Mouse (Mus musculus) thymus, postnatal 10 days (tissue): ENCODE measurements around the gene Rnf212b.
"Not testable (repeated sequence)": the region's sequence is repeated elsewhere in the genome, so short reads cannot be mapped to it uniquely, and the experiment has no call there.

ENCODE experiments used
- DNase-seq, 2 experiments: peaks; one replicate each; pipeline ENCODE4 v3.0.0; 2021; ENCODE audit warnings: low spot score in 2 of 2

Rnf212b gene

GRCm38 (mm10) chr14:54813991-54814390 is at the start of gene Rnf212b:
Gene Rnf212b (plus strand): TSS chr14:54814141.
- DNase-seq, result no peak

DNA sequence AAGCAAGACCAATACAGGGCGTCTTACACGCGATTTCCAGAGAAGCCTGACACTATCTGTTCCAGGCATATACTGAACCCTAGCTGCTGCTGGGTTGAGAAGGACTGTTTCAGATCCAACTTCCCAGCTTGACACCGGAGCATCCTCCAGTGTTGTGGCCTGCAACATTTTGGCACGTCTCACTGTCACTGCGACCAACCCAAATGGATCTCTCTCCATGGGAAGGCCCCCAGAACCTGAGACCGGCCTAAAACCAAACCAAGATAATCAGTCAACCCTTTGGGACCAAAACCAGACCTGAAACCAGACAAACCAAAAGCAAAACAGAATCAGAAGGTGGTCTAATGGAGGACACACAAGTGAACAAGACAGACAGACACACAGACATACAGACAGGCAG is 47.0 kb upstream of the Rnf212b start:
- not testable (repeated sequence) for DNase-seq

DNA sequence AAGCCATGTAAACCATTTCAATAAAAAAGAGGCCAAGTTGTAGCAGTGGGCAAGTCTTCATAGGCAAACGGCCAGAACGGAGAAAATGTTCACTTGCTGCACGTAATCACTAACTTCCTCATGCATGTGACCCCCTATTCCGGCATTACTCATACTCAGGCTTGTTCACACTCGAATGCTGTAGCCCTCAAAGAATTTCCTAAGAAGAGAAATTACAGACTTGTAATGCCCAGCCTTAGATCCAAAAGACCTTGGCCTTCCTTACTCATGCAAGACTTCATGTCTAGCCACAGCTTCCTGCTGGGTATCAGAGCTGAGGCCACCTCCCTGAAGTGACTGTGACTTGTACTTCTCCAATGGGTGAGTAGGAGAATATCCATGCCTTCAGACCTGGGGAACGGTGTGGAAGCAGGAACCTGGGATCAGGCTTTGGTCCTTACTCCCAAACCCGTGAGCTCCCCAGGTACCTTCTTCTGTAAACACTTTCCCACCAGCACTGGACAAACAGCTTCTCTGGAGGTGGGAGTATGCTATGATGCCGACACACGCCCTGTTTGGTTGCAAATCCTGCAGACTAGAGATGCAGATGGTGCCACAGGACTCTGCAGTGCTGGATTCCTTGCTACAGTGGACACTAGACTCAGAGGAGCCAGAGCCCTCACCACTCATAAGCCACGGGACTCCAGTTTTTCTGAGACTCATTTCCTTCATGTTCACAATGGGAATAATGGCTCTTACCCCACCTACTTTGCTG is 45.5 kb upstream of the Rnf212b start:
- no peak for DNase-seq

GRCm38 (mm10) chr14:54769068-54769425 is 44.9 kb upstream of the Rnf212b start:
- DNase-seq, result no peak

DNA sequence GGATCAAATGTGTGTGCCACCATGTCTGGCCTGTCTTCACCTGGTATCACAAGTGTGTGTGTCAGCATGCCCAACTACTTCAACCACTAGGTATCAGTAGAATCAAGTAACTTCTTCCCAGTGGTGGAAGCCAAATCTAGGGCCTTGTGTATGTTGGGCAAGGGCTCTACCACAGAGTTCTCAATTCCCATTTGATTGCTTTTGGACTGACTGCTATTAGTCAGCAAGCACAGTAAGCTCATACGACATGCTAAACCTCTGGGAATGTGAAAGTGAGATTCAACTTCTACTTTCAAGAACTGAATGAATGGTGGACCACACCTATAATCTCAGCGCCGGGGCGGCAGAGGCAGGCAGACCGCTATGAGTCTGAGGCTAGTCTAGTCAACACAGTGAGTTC is 43.6 kb upstream of the Rnf212b start:
- no peak for DNase-seq

DNA sequence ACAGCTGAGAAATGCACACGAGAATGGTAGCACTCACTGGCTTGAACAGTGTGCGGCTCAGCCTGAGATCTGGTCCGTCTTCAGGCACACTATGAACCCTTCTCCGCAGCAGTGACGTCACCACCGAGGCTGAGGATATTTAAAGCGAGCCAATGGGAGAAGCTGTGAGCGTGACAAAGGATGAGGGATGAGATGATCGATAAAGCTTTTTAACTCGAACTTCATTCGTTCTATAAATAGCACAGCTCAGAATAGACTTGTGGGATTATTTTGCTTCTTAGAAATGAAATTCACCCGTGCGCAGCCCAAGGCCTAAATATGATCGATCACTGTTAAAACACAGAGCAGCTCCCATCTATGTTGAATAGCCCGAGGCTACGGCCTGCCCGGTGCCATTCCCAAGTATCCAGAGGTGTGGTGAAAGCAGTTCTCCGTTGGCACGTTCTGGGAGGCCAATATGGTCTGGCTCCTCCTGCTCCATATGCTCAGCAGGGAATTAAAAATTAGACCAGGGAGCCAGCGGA is 41.5 kb upstream of the Rnf212b start:
- no peak for DNase-seq

DNA sequence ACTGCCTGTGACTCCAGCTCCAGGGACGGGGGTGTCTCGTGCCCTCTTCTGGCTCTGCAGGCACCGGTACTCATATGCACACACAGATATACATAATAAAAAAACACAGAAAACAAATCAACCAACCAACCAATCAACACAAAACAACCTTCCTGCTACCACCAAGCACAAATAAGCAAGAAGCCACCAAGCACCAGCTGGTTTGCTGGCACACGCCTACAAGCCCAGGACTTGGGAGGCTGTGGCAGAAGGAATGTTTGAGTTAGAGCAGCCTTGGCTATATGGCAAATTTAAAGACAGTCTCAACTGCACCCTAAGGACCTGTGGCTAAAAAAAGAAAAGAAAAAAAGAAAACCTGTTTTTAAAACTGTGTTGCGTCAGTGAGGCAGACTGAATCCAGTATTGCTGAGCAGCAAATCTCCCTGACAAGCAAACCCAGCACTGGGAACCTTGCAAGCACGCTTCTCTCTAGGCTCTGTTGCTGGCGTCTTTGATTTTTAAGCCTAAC is 38.4 kb upstream of the Rnf212b start:
- no peak for DNase-seq

DNA sequence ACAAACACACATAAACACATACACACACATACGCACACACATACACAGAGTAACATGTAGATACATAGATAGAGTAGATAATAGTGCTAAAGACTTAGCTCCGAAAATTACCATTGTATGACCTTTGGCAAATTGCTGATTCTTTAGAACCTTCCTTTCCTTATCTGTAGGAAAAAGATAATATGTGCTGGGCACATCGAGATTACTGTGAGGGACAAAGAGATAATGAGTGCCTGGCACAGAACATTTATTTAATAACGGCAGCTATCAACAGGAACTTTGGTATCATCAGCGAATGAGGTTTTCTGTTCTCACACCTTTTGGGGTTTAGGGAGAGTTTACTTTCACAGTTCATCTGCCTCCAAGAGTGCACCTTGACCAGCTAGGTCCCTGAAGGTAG is 37.2 kb upstream of the Rnf212b start:
- DNase-seq, result no peak

DNA sequence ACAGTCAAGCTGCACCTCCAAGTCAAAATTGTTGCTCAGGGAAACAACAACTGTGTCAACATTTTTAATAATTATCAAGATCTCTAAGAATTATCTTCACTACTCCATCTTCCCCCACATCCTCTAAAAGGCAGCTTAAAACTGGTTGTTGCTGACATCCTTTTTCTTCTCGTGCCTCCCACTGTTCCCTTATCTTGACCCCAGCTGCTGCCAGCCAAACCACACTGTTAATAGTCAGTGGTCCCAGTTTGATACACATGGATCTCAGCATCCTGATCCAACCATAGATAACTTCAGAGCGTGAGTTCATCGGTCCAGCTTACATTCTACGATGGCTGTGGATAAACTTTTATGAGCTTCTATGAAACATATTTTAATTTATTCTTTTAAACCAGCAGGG is 36.0 kb upstream of the Rnf212b start:
- no peak for DNase-seq

DNA sequence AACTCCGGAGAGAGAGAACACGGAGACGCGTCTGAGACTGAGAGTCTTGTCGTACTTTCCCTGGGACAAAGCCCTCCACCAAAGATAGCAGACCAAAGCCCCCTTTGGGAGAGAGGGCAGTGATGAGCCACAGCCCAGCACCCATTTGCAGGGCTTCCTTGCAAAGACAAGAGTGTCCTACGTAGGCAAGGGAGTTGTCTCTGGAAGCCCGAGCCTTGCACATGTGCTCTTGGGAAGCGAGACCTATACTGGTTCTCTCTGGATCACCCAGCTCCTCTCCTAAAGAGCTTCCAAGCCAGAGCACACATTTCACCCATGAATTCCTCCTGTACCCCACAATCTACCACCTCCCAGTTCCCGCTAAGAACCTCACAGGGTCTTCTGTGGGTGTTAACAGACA is 33.9 kb upstream of the Rnf212b start:
- DNase-seq, result no peak

DNA sequence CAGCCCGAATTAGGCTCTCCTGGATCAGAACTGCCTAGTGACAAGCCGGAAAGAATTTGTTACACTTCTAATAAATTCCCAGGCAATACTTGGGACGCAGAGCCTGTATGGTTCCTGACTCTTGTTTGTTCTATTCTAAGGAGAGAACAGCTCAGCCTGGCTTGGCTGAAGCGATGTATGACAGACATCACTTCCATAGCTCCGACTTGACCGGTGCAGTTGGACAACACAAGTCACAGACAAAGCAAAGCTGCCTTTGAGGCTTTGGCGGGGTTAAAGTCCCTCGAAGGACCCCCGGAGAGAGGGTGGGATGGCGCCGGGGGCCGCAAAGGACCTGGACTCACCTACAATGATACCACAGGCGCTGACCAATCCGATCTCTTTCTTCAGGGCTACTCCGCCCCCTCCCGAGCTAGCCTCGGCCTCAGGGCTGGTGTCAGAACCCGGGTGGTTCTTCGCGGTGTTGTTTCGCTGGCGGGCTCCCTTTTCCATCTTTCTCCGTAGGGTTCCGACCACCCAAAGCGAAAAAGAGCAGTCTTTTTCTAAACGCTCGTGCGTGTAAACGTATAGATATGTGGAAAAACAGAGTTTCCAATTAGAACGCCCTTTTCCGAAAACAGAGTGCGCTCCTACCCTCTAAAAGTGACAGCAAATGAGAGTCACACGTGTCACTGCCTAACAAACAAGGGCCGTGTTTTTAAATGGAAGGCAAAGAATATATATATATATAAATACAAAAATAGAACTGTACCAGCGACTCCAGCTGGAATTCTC is 32.9 kb upstream of the Rnf212b start:
- no peak for DNase-seq

DNA sequence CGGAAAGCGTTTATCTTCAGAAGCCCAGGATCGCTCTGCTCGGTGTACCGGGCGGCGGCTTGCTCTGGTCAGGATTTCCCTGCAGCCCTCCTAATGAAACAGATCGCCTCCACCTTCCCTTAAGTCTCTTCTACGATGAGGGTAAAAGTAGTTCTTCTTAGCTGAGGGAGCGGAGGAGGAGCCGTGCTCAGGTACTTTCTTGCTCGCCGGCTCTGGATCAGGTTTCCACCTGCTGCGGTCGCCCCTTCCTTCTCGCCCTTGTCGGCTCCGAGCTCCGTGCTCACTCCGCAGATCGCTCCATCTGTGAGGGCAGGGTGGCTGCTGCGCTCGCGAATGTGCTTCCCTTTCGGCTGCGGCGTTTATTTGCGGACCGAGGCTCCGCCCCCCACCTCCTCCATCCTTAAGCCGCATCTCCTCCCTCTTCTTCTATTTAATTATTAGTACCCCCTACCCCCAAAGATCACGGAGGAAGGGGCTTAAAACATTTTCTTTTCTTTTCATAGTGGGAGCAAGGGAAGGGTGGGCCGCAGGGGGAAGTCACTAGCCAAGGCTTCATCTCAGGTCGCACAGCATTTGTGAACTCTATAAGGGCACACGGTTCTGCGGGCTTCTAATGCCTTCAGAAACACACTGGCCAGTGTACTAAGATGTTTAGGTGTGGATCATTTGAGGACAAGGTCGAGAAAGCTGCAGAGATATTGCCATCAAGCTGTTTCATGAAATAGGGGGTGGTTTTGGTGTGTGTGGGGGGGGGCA is 32.2 kb upstream of the Rnf212b start, which contains the start of gene Slc7a8:
Gene Slc7a8, minus strand, starts transcription at position 337 of the 756 bp plus-strand sequence.
- DNase-seq, result peak; percentile 28 to 51

DNA sequence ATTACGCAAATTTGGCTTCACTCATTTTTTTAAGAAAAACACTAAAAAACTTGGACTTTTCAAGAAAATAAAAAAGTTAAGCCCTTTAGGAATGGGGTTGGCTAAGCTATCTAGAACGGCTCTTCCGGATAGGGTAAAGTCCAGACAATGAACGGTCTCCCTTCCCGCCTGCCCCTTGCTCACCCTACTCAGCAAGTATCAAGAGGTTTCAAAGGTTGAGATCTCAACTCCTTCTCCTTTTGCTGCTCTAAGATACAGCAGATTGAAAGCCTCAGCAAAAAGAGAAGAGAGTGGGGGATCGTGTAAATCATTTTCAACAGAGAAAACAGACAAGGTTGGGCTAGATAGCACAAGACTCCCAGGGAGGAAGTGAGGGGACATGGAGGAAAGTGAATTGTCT is 31.0 kb upstream of the Rnf212b start:
- no peak for DNase-seq

DNA sequence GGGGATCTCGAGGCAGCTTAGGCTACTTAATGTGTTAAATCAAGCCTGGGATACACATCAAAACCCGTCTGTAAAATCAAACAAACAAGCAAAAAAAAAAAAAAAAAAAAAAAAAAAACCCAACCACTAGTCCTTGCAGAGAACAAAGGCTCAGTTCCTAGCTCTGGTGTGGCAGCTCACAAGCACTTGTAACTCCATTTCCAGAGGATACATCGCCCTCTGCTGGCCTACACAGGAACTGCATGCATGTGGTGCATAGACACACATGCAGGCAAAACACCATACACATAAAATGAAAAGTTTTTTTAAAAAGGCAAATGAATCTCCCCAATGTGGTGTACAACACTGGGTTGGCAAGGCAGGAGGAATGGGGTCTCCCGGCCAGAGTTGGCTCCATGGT is 28.0 kb upstream of the Rnf212b start:
- DNase-seq, result peak; percentile 71 to 88

DNA sequence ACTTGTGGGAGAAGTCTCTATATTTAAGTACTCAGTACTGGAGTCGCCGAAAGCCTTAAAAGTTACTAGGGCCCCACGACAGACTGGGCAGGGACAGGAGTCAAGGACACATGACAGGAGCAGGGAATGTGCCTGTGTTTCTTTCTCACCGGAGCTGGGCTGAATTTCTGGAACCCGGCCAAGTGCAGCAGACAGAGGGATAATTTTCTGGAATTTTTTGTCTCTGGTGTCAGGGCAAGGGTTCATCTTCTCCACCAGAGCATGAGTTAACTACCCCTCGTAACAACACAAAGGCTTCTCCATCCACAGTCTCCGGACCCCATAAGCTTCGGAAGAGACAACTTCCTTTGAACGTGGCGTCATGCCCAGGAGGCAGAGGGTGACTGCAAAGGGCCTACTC is 27.5 kb upstream of the Rnf212b start:
- no peak for DNase-seq

DNA sequence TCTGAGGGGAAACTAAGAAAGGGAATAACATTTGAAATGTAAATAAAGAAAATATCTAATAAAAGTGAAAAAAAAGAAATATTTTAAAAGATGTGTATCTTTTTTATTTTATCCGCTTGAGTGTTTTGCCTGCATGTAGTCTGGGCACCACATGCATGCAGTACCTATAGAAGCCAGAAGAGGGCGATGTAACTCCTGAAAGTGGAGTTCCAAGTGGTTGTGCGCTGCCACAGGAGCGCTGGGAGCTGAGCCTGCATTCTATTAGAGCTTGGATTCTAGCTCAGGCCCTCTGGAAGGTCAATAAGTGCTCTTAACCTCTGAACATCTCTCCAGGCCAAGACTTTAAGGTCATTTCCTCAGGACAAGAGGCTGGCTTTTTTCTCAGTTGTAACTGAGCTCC is 26.7 kb upstream of the Rnf212b start:
- DNase-seq, result no peak

GRCm38 (mm10) chr14:54788231-54788630 is 25.7 kb upstream of the Rnf212b start:
- no peak for DNase-seq

DNA sequence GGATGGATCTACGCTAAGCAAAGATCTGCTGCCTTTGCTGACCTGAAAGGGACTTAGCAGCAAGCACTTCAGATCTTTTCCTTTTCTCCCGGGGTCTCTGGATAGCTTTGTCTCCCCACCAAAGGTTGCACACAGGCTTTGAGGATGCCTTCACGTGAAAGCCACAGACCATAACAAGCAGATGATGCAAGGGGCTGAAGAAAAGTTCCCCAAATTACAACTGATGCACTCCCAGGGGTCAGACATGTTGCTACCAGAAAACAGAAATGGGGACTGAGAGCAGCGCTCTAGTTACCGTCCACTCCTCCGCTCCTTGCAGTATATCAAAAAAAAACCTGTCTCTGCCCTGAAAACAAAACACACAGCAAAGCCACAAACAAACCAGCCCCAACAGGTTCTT is 21.8 kb upstream of the Rnf212b start:
- DNase-seq, result no peak

DNA sequence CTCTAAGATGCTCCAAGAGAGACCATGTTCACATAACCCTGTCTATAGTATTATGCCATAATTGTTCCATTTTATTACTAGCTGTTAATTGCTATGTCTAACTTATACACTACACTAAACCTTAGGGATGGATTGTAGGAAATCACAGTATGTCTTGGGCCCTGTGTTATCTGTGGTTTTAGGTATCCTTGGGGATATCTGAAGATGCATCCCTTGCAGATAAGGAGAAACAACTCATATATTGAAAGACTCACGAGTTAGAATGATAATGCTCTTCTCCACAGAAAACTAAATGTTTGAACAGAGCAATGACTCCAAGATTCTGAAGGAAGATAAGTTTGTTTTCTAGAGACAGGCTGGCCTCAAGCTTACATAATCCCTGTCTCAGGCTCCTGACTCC is 20.6 kb upstream of the Rnf212b start:
- no peak for DNase-seq

GRCm38 (mm10) chr14:54793894-54794830 is 19.8 kb upstream of the Rnf212b start:
- no peak for DNase-seq

DNA sequence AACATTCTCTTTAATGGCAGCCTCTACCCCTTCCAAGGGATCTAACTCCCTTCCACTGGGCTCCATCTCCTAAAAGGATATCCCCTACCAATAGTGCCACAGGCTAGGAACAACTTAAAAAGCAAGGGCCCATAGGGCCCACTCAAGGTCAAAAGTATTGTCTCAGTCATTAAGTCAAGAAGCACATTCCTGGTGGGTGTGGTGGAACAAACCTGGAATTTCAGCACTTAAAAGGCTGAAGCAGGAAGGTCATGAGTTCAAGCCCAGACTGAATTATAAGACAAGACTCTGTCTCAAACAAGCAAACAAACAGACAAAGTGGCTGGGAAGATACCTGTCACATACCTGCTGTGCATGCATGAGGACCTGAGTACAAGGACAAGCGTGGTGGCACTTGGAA is 18.0 kb upstream of the Rnf212b start:
- no peak for DNase-seq
